Mouse (Mus musculus): ENCODE measurements at regions not wholly inside any gene's neighbourhood (a gene's known extent, or its start where the extent isn't known, plus 50 kb on each side); places are given as distances from the start of the nearest gene placed in this dataset.

- Histone ChIP-seq H3K4me2 (replicated peaks) (no peak overlapping the region), H3K9ac (no peak overlapping the region), H3K4me1 (replicated peaks) (no peaks in the 10 kb centered on the region), H3K9me3 (no peaks in the 10 kb centered on the region), H3K36me3 (no peaks in the 10 kb centered on the region), H3K27ac (no peak overlapping the region), H3K27me3 (replicated peaks) (no peaks in the 10 kb centered on the region), H3K4me3 (replicated peaks) (no peak overlapping the region)
- 82% methylated on average over 7 of the region's 7 CpGs for WGBS
- no peak for ATAC-seq
Measured at GRCm38 (mm10) chr15:36913308-36913707, 94.3 kb downstream of the Zfp706 start.

- no peak for ATAC-seq
- no peak overlapping the region for H3K27ac ChIP-seq
- no peak overlapping the region for H3K4me2 ChIP-seq (replicated peaks)
- H3K4me3 ChIP-seq (replicated peaks), result no peak overlapping the region
- H3K9me3 ChIP-seq, result no peaks in the 10 kb centered on the region
- H3K36me3 ChIP-seq, result no peaks in the 10 kb centered on the region
- H3K27me3 ChIP-seq (replicated peaks), result no peaks in the 10 kb centered on the region
- no peak overlapping the region for H3K9ac ChIP-seq
- 61% methylated on average over 2 of the region's 2 CpGs for WGBS
- no peaks in the 10 kb centered on the region for H3K4me1 ChIP-seq (replicated peaks)
Measured at GRCm38 (mm10) chr15:36910272-36910671, 97.3 kb downstream of the Zfp706 start.

GRCm38 (mm10) chr15:36909494-36909893, 98.1 kb downstream of the Zfp706 start:
- H3K36me3 ChIP-seq, result no peaks in the 10 kb centered on the region
- no peak overlapping the region for H3K4me2 ChIP-seq (replicated peaks)
- peak; percentile 55; the same call in 1 of the 2 replicates for ATAC-seq
- no peak overlapping the region for H3K27ac ChIP-seq
- no peak overlapping the region for H3K9ac ChIP-seq
- 76% methylated on average over 3 of the region's 3 CpGs for whole genome bisulfite sequencing
- no peak overlapping the region for H3K4me3 ChIP-seq (replicated peaks)
- H3K27me3 ChIP-seq (replicated peaks), result no peaks in the 10 kb centered on the region
- H3K9me3 ChIP-seq, result no peaks in the 10 kb centered on the region
- H3K4me1 ChIP-seq (replicated peaks), result no peaks in the 10 kb centered on the region

- Histone ChIP-seq H3K27me3 (replicated peaks) (no peaks in the 10 kb centered on the region), H3K9ac (no peak overlapping the region), H3K36me3 (no peaks in the 10 kb centered on the region), H3K4me2 (replicated peaks) (no peak overlapping the region), H3K4me3 (replicated peaks) (no peak overlapping the region), H3K27ac (no peak overlapping the region), H3K4me1 (replicated peaks) (peaks cover 15% of the 10 kb centered on the region), H3K9me3 (no peaks in the 10 kb centered on the region)
- ATAC-seq, result no peak
- 81% methylated on average over 5 of the region's 5 CpGs for whole genome bisulfite sequencing
Measured at GRCm38 (mm10) chr15:36906789-36907188, 100.8 kb downstream of the Zfp706 start.

GRCm38 (mm10) chr15:36906052-36906451, 101.5 kb downstream of the Zfp706 start:
- no peak for ATAC-seq
- 63% methylated on average over 3 of the region's 3 CpGs for WGBS

GRCm38 (mm10) chr15:36903922-36904321, 103.7 kb downstream of the Zfp706 start:
- Histone ChIP-seq H3K9ac (no peak overlapping the region), H3K9me3 (no peaks in the 10 kb centered on the region), H3K36me3 (no peaks in the 10 kb centered on the region), H3K27ac (no peak overlapping the region), H3K27me3 (replicated peaks) (no peaks in the 10 kb centered on the region), H3K4me1 (replicated peaks) (peaks cover 28% of the 10 kb centered on the region), H3K4me3 (replicated peaks) (no peak overlapping the region), H3K4me2 (replicated peaks) (no peak overlapping the region)
- ATAC-seq, result no peak
- 74% methylated on average over 5 of the region's 5 CpGs for WGBS

More at GRCm38 (mm10) chr15:36906052-36906451, 101.5 kb downstream of the Zfp706 start:
- Histone ChIP-seq H3K36me3 (no peaks in the 10 kb centered on the region), H3K4me3 (replicated peaks) (no peak overlapping the region), H3K27me3 (replicated peaks) (no peaks in the 10 kb centered on the region), H3K9me3 (no peaks in the 10 kb centered on the region), H3K4me1 (replicated peaks) (peaks cover 23% of the 10 kb centered on the region), H3K9ac (no peak overlapping the region), H3K27ac (no peak overlapping the region), H3K4me2 (replicated peaks) (no peak overlapping the region)

GRCm38 (mm10) chr15:36903309-36903708, 104.3 kb downstream of the Zfp706 start:
- no peak for ATAC-seq
- Histone ChIP-seq H3K27ac (0 out of 2 replicates have a peak overlapping the region, but pooled peaks have one; percentile 18), H3K4me2 (replicated peaks) (no peak overlapping the region), H3K27me3 (replicated peaks) (no peaks in the 10 kb centered on the region), H3K4me1 (replicated peaks) (peaks cover 31% of the 10 kb centered on the region), H3K9me3 (no peaks in the 10 kb centered on the region), H3K4me3 (replicated peaks) (no peak overlapping the region), H3K36me3 (no peaks in the 10 kb centered on the region), H3K9ac (no peak overlapping the region)
- WGBS, result 22% methylated on average over 4 of the region's 4 CpGs

GRCm38 (mm10) chr15:36901830-36902285, 105.7 kb downstream of the Zfp706 start:
- 14% methylated on average over 7 of the region's 7 CpGs for WGBS
- Histone ChIP-seq H3K4me1 (replicated peaks) (peaks cover 33% of the 10 kb centered on the region), H3K4me2 (replicated peaks) (peak overlapping the region; percentile 34), H3K4me3 (replicated peaks) (no peak overlapping the region), H3K9me3 (no peaks in the 10 kb centered on the region), H3K9ac (no peak overlapping the region), H3K36me3 (no peaks in the 10 kb centered on the region), H3K27ac (peak overlapping the region; percentile 83), H3K27me3 (replicated peaks) (no peaks in the 10 kb centered on the region)
- peak; percentile 31 for ATAC-seq

- 43% methylated on average over 5 of the region's 5 CpGs for WGBS
- Histone ChIP-seq H3K9ac (no peak overlapping the region), H3K27me3 (replicated peaks) (no peaks in the 10 kb centered on the region), H3K4me3 (replicated peaks) (no peak overlapping the region), H3K9me3 (no peaks in the 10 kb centered on the region), H3K4me1 (replicated peaks) (peaks cover 33% of the 10 kb centered on the region), H3K27ac (peak overlapping the region; percentile 83), H3K4me2 (replicated peaks) (peak overlapping the region; percentile 34), H3K36me3 (no peaks in the 10 kb centered on the region)
- no peak for ATAC-seq
Measured at GRCm38 (mm10) chr15:36901350-36901749, 106.2 kb downstream of the Zfp706 start.

- 24% methylated on average over 2 of the region's 2 CpGs for WGBS
- Histone ChIP-seq H3K9ac (no peak overlapping the region), H3K9me3 (no peaks in the 10 kb centered on the region), H3K27me3 (replicated peaks) (no peaks in the 10 kb centered on the region), H3K4me2 (replicated peaks) (no peak overlapping the region), H3K4me1 (replicated peaks) (peaks cover 33% of the 10 kb centered on the region), H3K27ac (peak overlapping the region; percentile 83), H3K36me3 (no peaks in the 10 kb centered on the region), H3K4me3 (replicated peaks) (no peak overlapping the region)
- no peak for ATAC-seq
Measured at GRCm38 (mm10) chr15:36900940-36901339, 106.6 kb downstream of the Zfp706 start.

GRCm38 (mm10) chr15:36899882-36900281, 107.7 kb downstream of the Zfp706 start:
- H3K4me3 ChIP-seq (replicated peaks), result no peak overlapping the region
- no peaks in the 10 kb centered on the region for H3K36me3 ChIP-seq
- peaks cover 33% of the 10 kb centered on the region for H3K4me1 ChIP-seq (replicated peaks)
- no peaks in the 10 kb centered on the region for H3K9me3 ChIP-seq
- peak overlapping the region; percentile 83 for H3K27ac ChIP-seq
- ATAC-seq, result peak; percentile 78
- no peak overlapping the region for H3K9ac ChIP-seq
- H3K4me2 ChIP-seq (replicated peaks), result 0 out of 2 replicates have a peak overlapping the region, but pooled peaks have one; percentile 15
- whole genome bisulfite sequencing, result 46% methylated on average over 2 of the region's 2 CpGs
- H3K27me3 ChIP-seq (replicated peaks), result no peaks in the 10 kb centered on the region

GRCm38 (mm10) chr15:36898857-36899523, 108.6 kb downstream of the Zfp706 start:
- ATAC-seq, result peak; percentile 89
- WGBS, result 62% methylated on average over 11 of the region's 11 CpGs
- peaks cover 33% of the 10 kb centered on the region for H3K4me1 ChIP-seq (replicated peaks)

GRCm38 (mm10) chr15:36898326-36898725, 109.2 kb downstream of the Zfp706 start:
- 76% methylated on average over 6 of the region's 6 CpGs for WGBS
- Histone ChIP-seq H3K9ac (no peak overlapping the region), H3K27me3 (replicated peaks) (no peaks in the 10 kb centered on the region), H3K4me1 (replicated peaks) (peaks cover 32% of the 10 kb centered on the region), H3K9me3 (no peaks in the 10 kb centered on the region), H3K4me2 (replicated peaks) (no peak overlapping the region), H3K27ac (no peak overlapping the region), H3K36me3 (no peaks in the 10 kb centered on the region), H3K4me3 (replicated peaks) (no peak overlapping the region)
- ATAC-seq, result no peak

More at GRCm38 (mm10) chr15:36898857-36899523, 108.6 kb downstream of the Zfp706 start:
- H3K4me3 ChIP-seq (replicated peaks), result no peak overlapping the region
- no peaks in the 10 kb centered on the region for H3K9me3 ChIP-seq
- no peak overlapping the region for H3K9ac ChIP-seq
- peak overlapping the region; percentile 83 for H3K27ac ChIP-seq
- no peaks in the 10 kb centered on the region for H3K27me3 ChIP-seq (replicated peaks)
- no peak overlapping the region; the same call in 1 of the 2 replicates for H3K4me2 ChIP-seq (replicated peaks)
- no peaks in the 10 kb centered on the region for H3K36me3 ChIP-seq

All from intestine, embryonic 15.5 days (tissue).